Mouse (Mus musculus): ENCODE results near the gene Kat6b.

DNA sequence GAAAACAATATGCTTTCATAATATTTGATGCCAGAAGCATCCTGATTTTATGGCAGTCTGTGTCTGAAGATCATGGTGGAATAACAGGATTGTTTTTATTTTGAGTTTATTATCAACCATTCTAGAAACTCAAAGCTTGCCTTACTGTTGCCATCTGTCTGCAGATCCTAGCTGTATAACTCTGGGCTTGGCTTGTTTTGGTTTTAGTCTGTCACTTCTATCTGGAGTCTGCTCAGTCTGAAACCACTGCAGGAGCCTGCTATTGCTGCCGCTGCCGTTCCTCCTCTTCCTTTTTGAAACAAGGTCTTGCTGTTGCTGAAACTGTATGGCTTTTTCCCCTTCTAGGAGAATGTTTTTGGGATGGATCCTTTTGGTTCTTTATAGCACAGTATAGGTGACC, 52.8 kb downstream of the Kat6b start:
- TF ChIP-seq POLR2A (IDR thresholded peaks at IDR 0.05; ENCODE audit: borderline replicate concordance, control insufficient read depth, low read depth, low read length) (no peak), CTCF (IDR thresholded peaks at IDR 0.05; ENCODE audit: control insufficient read depth, insufficient read depth, low read length) (no peak)

All from bone marrow, adult 2 months (tissue).